In the genomic region with DNA sequence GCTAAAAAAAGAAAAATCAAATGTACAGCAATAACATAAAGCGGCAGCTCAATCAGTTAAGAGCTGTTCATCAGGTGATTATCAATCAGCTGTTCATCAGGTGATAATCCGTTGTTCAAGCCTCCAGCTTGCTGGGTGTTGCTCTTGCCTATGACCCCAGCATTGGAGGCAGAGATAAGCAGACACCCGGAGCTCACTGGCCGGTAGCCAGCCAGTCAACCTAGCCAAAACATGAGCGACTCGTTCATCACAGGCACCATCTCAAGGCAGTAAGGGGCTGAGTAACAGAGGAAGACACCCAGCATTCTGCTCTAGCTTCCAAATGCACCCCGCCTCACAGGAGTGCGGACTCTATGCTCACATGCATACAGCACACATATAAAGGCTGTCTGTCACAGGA, we compare ENCODE assay signal across 10 mouse cellular contexts. TPM values are rescaled to one million over a fixed set of nuclear protein-coding genes. Genes with fewer than 3 reads are reported as not detected.
DNase-seq lines count a peak whose midpoint lies in the region; ATAC-seq and TF ChIP-seq lines count a peak whose summit lies in the region.
"Had no signal": no experiment of that assay in that cellular context is flagged by ENCODE, and none has a peak within 500 bp of the region (broad histone marks: within the 10 kb centered on the region; RNA-seq: fewer than 3 reads in every experiment).

No protein-coding gene starts in this region.

- no peak overlapping the region for H3K4me3 ChIP-seq in lung, embryonic 16.5 days (ENCODE audit: low read length)
- no peak overlapping the region for H3K4me3 ChIP-seq in lung, adult 2 months (replicated peaks; ENCODE audit: extremely low read depth, low read depth, low read length)
- H3K4me3 ChIP-seq in heart, embryonic 12.5 days = no peak overlapping the region
- no peak overlapping the region for H3K4me3 ChIP-seq in forebrain, embryonic 11.5 days (ENCODE audit: low read depth, low read length)
- H3K4me3 ChIP-seq: hindbrain, embryonic 15.5 days had no signal

- no peak overlapping the region for H3K9ac ChIP-seq in lung, embryonic 16.5 days (ENCODE audit: low read length)
- H3K9ac ChIP-seq in heart, embryonic 12.5 days = peak overlapping the region; percentile 43; the same call in 1 of the 2 replicates
- no peak overlapping the region for H3K9ac ChIP-seq in forebrain, embryonic 11.5 days (ENCODE audit: low read length)
- H3K9ac ChIP-seq: hindbrain, embryonic 15.5 days had no signal

- peaks cover 4% of the 10 kb centered on the region; the same call in 1 of the 2 replicates for H3K36me3 ChIP-seq in lung, embryonic 16.5 days (ENCODE audit: control insufficient read depth, insufficient read depth, low read length)
- H3K36me3 ChIP-seq in heart, embryonic 12.5 days = peaks cover 19% of the 10 kb centered on the region
- peaks cover 4% of the 10 kb centered on the region; the same call in 1 of the 2 replicates for H3K36me3 ChIP-seq in forebrain, embryonic 11.5 days (ENCODE audit: control insufficient read depth, insufficient read depth, low read length)
- H3K36me3 ChIP-seq: hindbrain, embryonic 15.5 days had no signal

- peaks cover 10% of the 10 kb centered on the region for H3K4me1 ChIP-seq in lung, embryonic 16.5 days (replicated peaks; ENCODE audit: control insufficient read depth, insufficient read depth, low read length)
- H3K4me1 ChIP-seq in lung, adult 2 months (ENCODE audit: control insufficient read depth, insufficient read depth, low read length) = peaks cover 26% of the 10 kb centered on the region
- peaks cover 41% of the 10 kb centered on the region for H3K4me1 ChIP-seq in heart, embryonic 12.5 days (replicated peaks)
- H3K4me1 ChIP-seq in forebrain, embryonic 11.5 days (replicated peaks; ENCODE audit: control insufficient read depth, insufficient read depth, low read length) = no peaks in the 10 kb centered on the region

- H3K9me3 ChIP-seq in lung, embryonic 16.5 days (ENCODE audit: control insufficient read depth, low read length) = no peaks in the 10 kb centered on the region
- H3K9me3 ChIP-seq in heart, embryonic 12.5 days (replicated peaks) = no peaks in the 10 kb centered on the region
- no peaks in the 10 kb centered on the region for H3K9me3 ChIP-seq in forebrain, embryonic 11.5 days (ENCODE audit: control insufficient read depth, low read length)
- H3K9me3 ChIP-seq: hindbrain, embryonic 15.5 days had no signal

- peak; percentile 34; the same call in 1 of the 2 replicates for ATAC-seq in lung, embryonic 16.5 days (ENCODE audit: low read depth)
- no peak for ATAC-seq in heart, embryonic 12.5 days (ENCODE audit: insufficient number of reproducible peaks, low FRiP score)
- ATAC-seq in megakaryocyte-erythroid progenitor cell, adult 5-6 weeks (replicated peaks; ENCODE audit: low FRiP score, low TSS enrichment, poor library complexity, severe bottlenecking) = peak; percentile 97
- ATAC-seq in forebrain, embryonic 11.5 days (replicated peaks; ENCODE audit: low FRiP score) = no peak

- no peak overlapping the region for H3K27ac ChIP-seq in lung, embryonic 16.5 days (ENCODE audit: low read length)
- H3K27ac ChIP-seq in heart, embryonic 12.5 days (ENCODE audit: poor library complexity, severe bottlenecking) = peak overlapping the region; percentile 47
- no peak overlapping the region for H3K27ac ChIP-seq in forebrain, embryonic 11.5 days (ENCODE audit: low read depth, low read length)
- H3K27ac ChIP-seq: hindbrain, embryonic 15.5 days; macrophage had no signal

- WGBS in lung, embryonic 16.5 days = 40% methylated on average over 8 of the region's 8 CpGs
- 29% methylated on average over 8 of the region's 8 CpGs for WGBS in lung, adult 2 months
- WGBS in heart, embryonic 12.5 days = 28% methylated on average over 8 of the region's 8 CpGs
- 82% methylated on average over 8 of the region's 8 CpGs for WGBS in forebrain, embryonic 11.5 days

- TF ChIP-seq CTCF in lung, adult 2 months (IDR thresholded peaks at IDR 0.05; ENCODE audit: insufficient read depth, low read length) = no peak

- no peak for TF ChIP-seq POLR2A in lung, adult 2 months (IDR thresholded peaks at IDR 0.05; ENCODE audit: borderline replicate concordance, extremely low read depth, low read depth, low read length)

- H3K27me3 ChIP-seq in lung, embryonic 16.5 days (ENCODE audit: control insufficient read depth, insufficient read depth, low read depth, low read length) = no peaks in the 10 kb centered on the region
- H3K27me3 ChIP-seq in heart, embryonic 12.5 days (replicated peaks) = no peaks in the 10 kb centered on the region
- H3K27me3 ChIP-seq in forebrain, embryonic 11.5 days (ENCODE audit: control insufficient read depth, insufficient read depth, low read length) = no peaks in the 10 kb centered on the region
- H3K27me3 ChIP-seq: hindbrain, embryonic 15.5 days had no signal

- H3K4me2 ChIP-seq in lung, embryonic 16.5 days (ENCODE audit: low read depth, low read length) = no peak overlapping the region
- H3K4me2 ChIP-seq in heart, embryonic 12.5 days = peak overlapping the region; percentile 41
- H3K4me2 ChIP-seq in forebrain, embryonic 11.5 days (ENCODE audit: low read depth, low read length, severe bottlenecking) = no peak overlapping the region
- H3K4me2 ChIP-seq: hindbrain, embryonic 15.5 days had no signal

- no peak for DNase-seq in lung, adult 2 months
- peak; percentile 74 for DNase-seq in adrenal gland, postnatal 14 days
- no peak for DNase-seq in forebrain, embryonic 11.5 days (ENCODE audit: low spot score)
- DNase-seq in frontal cortex, adult 2 months (ENCODE audit: extremely low spot score in 1 of 2, low spot score in 1 of 2) = no peak
- DNase-seq in layer of hippocampus, adult 11-12 months (ENCODE audit: low spot score) = no peak

RNA-seq across cellular contexts. Expression of a gene that starts 10.4 kb away (rescaled TPM):
- 177 and 188 TPM in 2 replicates for polyA plus RNA-seq in lung, embryonic 16.5 days (2015; fragmentation: Nextera tagmentation; extraction: Ambion mirVana)
- 98.2 and 101 TPM in 2 replicates for polyA plus RNA-seq in lung, adult 2 months (2012; rRNA removed)
- total RNA-seq in adrenal gland, postnatal 14 days (2021) = 167 and 168 TPM in 2 replicates
- polyA plus RNA-seq in heart, embryonic 12.5 days (2016; fragmentation: Nextera tagmentation; extraction: Ambion mirVana) = 164 and 168 TPM in 2 replicates
- total RNA-seq in megakaryocyte-erythroid progenitor cell, adult 5-6 weeks (2014; fragmentation: Nextera tagmentation) = 97.9 and 117 TPM in 2 replicates
- total RNA-seq in megakaryocyte-erythroid progenitor cell, adult 5-6 weeks (2017) = 84.7 and 100 TPM in 2 replicates
- 169 and 170 TPM in 2 replicates for polyA plus RNA-seq in forebrain, embryonic 11.5 days (2014; fragmentation: Nextera tagmentation; extraction: Ambion mirVana)
- polyA plus RNA-seq in frontal cortex, adult 2 months (2012; rRNA removed) = 135 and 142 TPM in 2 replicates

Comparison
In these comparisons a context has a peak if more than half of its experiments do, and no peak if none do; other contexts are left out.
1. ATAC-seq: peak in lung, embryonic 16.5 days (single experiment) and megakaryocyte-erythroid progenitor cell, adult 5-6 weeks (single experiment); none in heart, embryonic 12.5 days (single experiment) and forebrain, embryonic 11.5 days (single experiment).